Mouse (Mus musculus) embryonic stem cell, embryonic (primary cell): Measurements from ENCODE around the gene Gm42957.

Experiments
- CTCF ChIA-PET, 4 experiments: fragments of 300-600 bp in 2 of 4; fragments of 350-600 bp in 2 of 4; sonication (Branson Sonifier 250); formaldehyde crosslinking; loops; one replicate each; lab custom pipeline; 2022; ENCODE audit warnings: inconsistent platforms in 2 of 4; lab: Charles Lee
- POLR2A ChIA-PET, 4 experiments: fragments of 300-600 bp in 2 of 4; fragments of 350-600 bp in 2 of 4; sonication (Branson Sonifier 250); formaldehyde crosslinking; loops; one replicate each; lab custom pipeline; 2022; ENCODE audit warnings: antibody characterized with exemption in 4 of 4, inconsistent platforms in 1 of 4; lab: Charles Lee

Gene Gm42957

GRCm38 (mm10) chr3:96675171-96675570 lies 39.9 kb downstream of the Gm42957 start:
- ChIA-PET CTCF (interaction anchor here in 3 of 4 experiments (0.7 to 3.9 kb wide), 27 partner anchors 8 to 636 kb away, joined by 3 to 20 read pairs (median 5); partner anchors contain the start of genes Pias3 (in 3 of the 3), Nudt17 (in 2 of the 3), Gm16253 (in 1 of the 3) and Lix1l (in 1 of the 3)), POLR2A (interaction anchor here (0.6 to 18.1 kb wide), 70 partner anchors 7 to 674 kb away, joined by 3 to 317 read pairs (median 5); partner anchors contain the start of genes Pias3 (in 4 of the 4), Nudt17 (in 3 of the 4), Rbm8a (in 3 of the 4) and Gm16253 (in 2 of the 4))

GRCm38 (mm10) chr3:96675690-96676089 lies 40.4 kb downstream of the Gm42957 start:
- ChIA-PET CTCF (interaction anchor here in 3 of 4 experiments (0.6 to 3.9 kb wide), 27 partner anchors 9 to 875 kb away, joined by 3 to 20 read pairs (median 5); partner anchors contain the start of genes Pias3 (in 3 of the 3), Nudt17 (in 2 of the 3), Gm16253 (in 1 of the 3) and Lix1l (in 1 of the 3)), POLR2A (interaction anchor here (0.6 to 18.1 kb wide), 65 partner anchors 8 to 527 kb away, joined by 3 to 317 read pairs (median 5); partner anchors contain the start of genes Pias3 (in 4 of the 4), Nudt17 (in 3 of the 4), Rbm8a (in 3 of the 4) and Gm16253 (in 2 of the 4))

- ChIA-PET POLR2A (interaction anchor here in 3 of 4 experiments (0.6 to 18.1 kb wide), 20 partner anchors 8 to 409 kb away, joined by 3 to 317 read pairs (median 4); partner anchors contain the start of genes Gm16253 (in 2 of the 3), Pias3 (in 2 of the 3), Ankrd35 (in 1 of the 3) and Hist2h2bb (in 1 of the 3)), CTCF (interaction anchor here in 3 of 4 experiments (0.6 to 2.7 kb wide), 4 partner anchors 11 to 45 kb away, joined by 3 to 6 read pairs (median 5); partner anchors contain the start of gene Pias3 (in 2 of the 3))
Observed at GRCm38 (mm10) chr3:96678456-96678855, 43.2 kb downstream of the Gm42957 start.

GRCm38 (mm10) chr3:96679159-96679674 lies 43.9 kb downstream of the Gm42957 start:
- CTCF ChIA-PET: interaction anchor here in 2 of 4 experiments (1.4 to 2.7 kb wide), 4 partner anchors 12 to 26 kb away, joined by 3 to 11 read pairs (median 4); partner anchors contain the start of gene Pias3 (in 1 of the 2)
- POLR2A ChIA-PET: interaction anchor here in 3 of 4 experiments (0.7 to 18.1 kb wide), 20 partner anchors 9 to 410 kb away, joined by 3 to 317 read pairs (median 5); partner anchors contain the start of genes Ankrd35 (in 2 of the 3), Pias3 (in 2 of the 3), Txnip (in 2 of the 3) and Gm16253 (in 1 of the 3)

- ChIA-PET POLR2A (interaction anchor here in 3 of 4 experiments (0.6 to 18.1 kb wide), 27 partner anchors 9 to 857 kb away, joined by 3 to 317 read pairs (median 5); partner anchors contain the start of genes Ankrd35 (in 2 of the 3), Pias3 (in 2 of the 3), Rbm8a (in 2 of the 3) and Lix1l (in 1 of the 3)), CTCF (interaction anchor here in 3 of 4 experiments (0.5 to 2.7 kb wide), 17 partner anchors 8 to 159 kb away, joined by 3 to 11 read pairs (median 5); partner anchors contain the start of genes Pias3 (in 2 of the 3), Ankrd35 (in 1 of the 3) and Nudt17 (in 1 of the 3))
Observed at GRCm38 (mm10) chr3:96680269-96680956, 45.1 kb downstream of the Gm42957 start.

GRCm38 (mm10) chr3:96683496-96683895 lies 48.2 kb downstream of the Gm42957 start:
- POLR2A ChIA-PET: interaction anchor here (0.6 to 18.1 kb wide), 17 partner anchors 9 to 127 kb away, joined by 3 to 317 read pairs (median 7); partner anchors contain the start of genes Pias3 (in 3 of the 4), Ankrd35 (in 2 of the 4), Nudt17 (in 1 of the 4) and Rbm8a (in 1 of the 4)

GRCm38 (mm10) chr3:96684151-96684821 lies 49.0 kb downstream of the Gm42957 start:
- CTCF ChIA-PET: interaction anchor here in 2 of 4 experiments (0.5 to 2.4 kb wide), 19 partner anchors 8 to 618 kb away, joined by 3 to 10 read pairs (median 4); partner anchors contain the start of genes Nudt17 (in 2 of the 2), Pias3 (in 2 of the 2) and Ankrd35 (in 1 of the 2)
- POLR2A ChIA-PET: interaction anchor here (0.6 to 18.1 kb wide), 40 partner anchors 9 to 178 kb away, joined by 3 to 317 read pairs (median 5); partner anchors contain the start of genes Ankrd35 (in 3 of the 4), Pias3 (in 3 of the 4), Nudt17 (in 2 of the 4) and Rbm8a (in 2 of the 4)

More at GRCm38 (mm10) chr3:96683496-96683895, 48.2 kb downstream of the Gm42957 start:
- CTCF ChIA-PET: interaction anchor here (1.0 to 2.4 kb wide), 10 partner anchors 9 to 25 kb away, joined by 3 to 10 read pairs (median 5); partner anchors contain the start of genes Ankrd35 (in 1 of the 4) and Nudt17 (in 1 of the 4)

- POLR2A ChIA-PET: interaction anchor here (0.6 to 18.1 kb wide), 39 partner anchors 8 to 178 kb away, joined by 3 to 317 read pairs (median 5); partner anchors contain the start of genes Ankrd35 (in 3 of the 4), Pias3 (in 3 of the 4), Nudt17 (in 2 of the 4) and Rbm8a (in 2 of the 4)
- CTCF ChIA-PET: interaction anchor here in 3 of 4 experiments (0.5 to 2.4 kb wide), 21 partner anchors 8 to 619 kb away, joined by 3 to 10 read pairs (median 4); partner anchors contain the start of genes Nudt17 (in 2 of the 3), Pias3 (in 2 of the 3) and Ankrd35 (in 1 of the 3)
Observed at GRCm38 (mm10) chr3:96684822-96685156, 49.5 kb downstream of the Gm42957 start.

GRCm38 (mm10) chr3:96686057-96686456 lies 50.8 kb downstream of the Gm42957 start:
- CTCF ChIA-PET: interaction anchor here in 1 of 4 experiments (1.4 kb wide), 1 partner anchor 10 kb away, joined by 7 read pairs; no protein-coding TSS in a partner anchor
- POLR2A ChIA-PET: interaction anchor here in 3 of 4 experiments (1.1 to 18.1 kb wide), 10 partner anchors 8 to 271 kb away, joined by 3 to 317 read pairs (median 6); partner anchors contain the start of genes Pias3 (in 2 of the 3), Itga10 (in 1 of the 3) and Rbm8a (in 1 of the 3)

- CTCF ChIA-PET: interaction anchor here in 3 of 4 experiments (0.7 to 1.8 kb wide), 7 partner anchors 8 to 186 kb away, joined by 3 to 6 read pairs (median 4); no protein-coding TSS in a partner anchor
- POLR2A ChIA-PET: interaction anchor here in 3 of 4 experiments (0.6 to 13.9 kb wide), 19 partner anchors 9 to 1524 kb away, joined by 3 to 317 read pairs (median 4); partner anchors contain the start of genes Ankrd35 (in 2 of the 3), Rbm8a (in 2 of the 3), Gm16253 (in 1 of the 3) and Txnip (in 1 of the 3)
Observed at GRCm38 (mm10) chr3:96688854-96689253, 53.6 kb downstream of the Gm42957 start.

GRCm38 (mm10) chr3:96690298-96690697 lies 55.0 kb downstream of the Gm42957 start:
- POLR2A ChIA-PET: interaction anchor here in 2 of 4 experiments (1.2 to 13.9 kb wide), 6 partner anchors 8 to 18 kb away, joined by 5 to 317 read pairs (median 10); partner anchors contain the start of genes Ankrd35 (in 1 of the 2) and Nudt17 (in 1 of the 2)
- CTCF ChIA-PET: interaction anchor here in 1 of 4 experiments (1.4 kb wide), 1 partner anchor 9 kb away, joined by 6 read pairs; no protein-coding TSS in a partner anchor

- ChIA-PET CTCF (interaction anchor here (0.6 to 3.1 kb wide), 27 partner anchors 9 to 189 kb away, joined by 3 to 10 read pairs (median 4); partner anchors contain the start of genes Nudt17 (in 2 of the 4), Ankrd35 (in 1 of the 4), Itga10 (in 1 of the 4) and Lix1l (in 1 of the 4)), POLR2A (interaction anchor here in 3 of 4 experiments (0.8 to 13.9 kb wide), 29 partner anchors 8 to 415 kb away, joined by 3 to 317 read pairs (median 5); partner anchors contain the start of genes Ankrd35 (in 3 of the 3), Nudt17 (in 2 of the 3), Gm16253 (in 1 of the 3) and Polr3gl (in 1 of the 3))
Observed at GRCm38 (mm10) chr3:96692506-96692905, 57.2 kb downstream of the Gm42957 start.

- CTCF ChIA-PET: interaction anchor here (0.7 to 3.1 kb wide), 20 partner anchors 10 to 409 kb away, joined by 3 to 14 read pairs (median 5); partner anchors contain the start of genes Nudt17 (in 2 of the 4), Ankrd35 (in 1 of the 4) and Itga10 (in 1 of the 4)
- POLR2A ChIA-PET: interaction anchor here (0.7 to 13.9 kb wide), 24 partner anchors 9 to 613 kb away, joined by 3 to 317 read pairs (median 6); partner anchors contain the start of genes Ankrd35 (in 2 of the 4), Nudt17 (in 2 of the 4), Gm16253 (in 1 of the 4) and Rbm8a (in 1 of the 4)
Observed at GRCm38 (mm10) chr3:96693579-96693978, 58.3 kb downstream of the Gm42957 start.

GRCm38 (mm10) chr3:96696198-96696765 lies 61.0 kb downstream of the Gm42957 start, which contains the start of gene Pias3:
Gene Pias3, plus strand, starts transcription at chr3:96696384.
- CTCF ChIA-PET: interaction anchor here in 3 of 4 experiments (0.6 to 2.7 kb wide), 29 partner anchors 8 to 119 kb away, joined by 3 to 18 read pairs (median 6); partner anchors contain the start of genes Nudt17 (in 3 of the 3), Polr3gl (in 2 of the 3), Ankrd35 (in 1 of the 3) and Gm16253 (in 1 of the 3)

More at GRCm38 (mm10) chr3:96696198-96696765, 61.0 kb downstream of the Gm42957 start, which contains the start of gene Pias3:
- POLR2A ChIA-PET: interaction anchor here (0.6 to 13.9 kb wide), 67 partner anchors 9 to 745 kb away, joined by 3 to 317 read pairs (median 6); partner anchors contain the start of genes Ankrd35 (in 4 of the 4), Gm16253 (in 3 of the 4), Rbm8a (in 3 of the 4) and Txnip (in 3 of the 4)
